Mouse (Mus musculus): ENCODE measurements around the gene Inpp4a.

The Inpp4a gene

DNA sequence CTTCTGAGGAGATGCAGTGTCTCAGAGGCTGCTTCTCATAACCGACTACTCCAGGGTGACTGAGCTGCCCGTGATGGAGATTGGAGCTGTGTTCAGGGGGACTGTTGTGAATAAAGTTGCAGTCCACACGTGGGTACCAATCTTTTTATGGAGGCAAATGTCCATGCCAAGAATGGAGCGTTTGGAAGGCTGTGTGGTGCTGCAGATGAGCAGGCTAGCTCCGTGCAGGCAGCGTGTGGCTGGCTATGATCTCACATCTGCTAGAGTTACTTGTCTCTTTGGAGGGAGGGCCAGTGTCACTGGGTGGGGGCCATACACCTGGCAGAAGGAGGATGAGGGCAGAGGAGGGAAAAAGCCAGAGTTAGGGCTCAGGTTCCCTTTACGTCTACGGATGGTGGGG is 59.0 kb downstream of the Inpp4a start:
- no peak for DNase-seq

DNA sequence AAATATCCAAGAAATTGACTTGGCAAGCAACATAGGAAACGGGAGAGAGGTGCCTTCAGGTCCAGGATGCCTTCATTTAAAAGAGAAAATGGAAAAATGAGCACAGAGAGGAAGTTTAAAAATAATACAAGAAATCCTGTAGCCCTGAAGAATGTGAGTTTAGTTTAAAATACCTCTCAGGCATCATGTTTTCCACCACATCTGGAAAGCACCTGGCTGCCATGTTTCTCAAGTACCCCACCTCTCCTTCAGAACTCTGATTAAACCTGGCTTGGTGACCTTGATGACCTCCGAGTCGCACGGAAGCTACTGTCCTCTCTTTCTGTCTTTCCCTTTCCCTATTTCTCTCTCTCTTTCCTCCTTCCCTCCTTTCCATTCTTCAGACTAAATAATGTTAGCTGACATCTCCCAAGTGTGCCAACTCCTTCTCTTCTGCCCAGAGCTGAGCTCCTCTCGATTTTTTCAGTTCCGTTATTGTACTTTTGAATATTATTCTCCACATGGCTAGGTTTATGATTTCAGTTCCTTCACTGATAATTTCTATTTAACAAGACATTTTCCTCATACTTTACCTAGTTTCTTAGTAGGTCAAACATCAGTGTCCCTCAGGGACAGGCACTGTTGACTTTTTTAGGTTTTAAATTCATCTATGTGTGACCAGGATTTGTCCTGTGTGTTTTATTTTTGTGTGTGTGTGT is 59.9 kb downstream of the Inpp4a start:
- no peak for DNase-seq

DNA sequence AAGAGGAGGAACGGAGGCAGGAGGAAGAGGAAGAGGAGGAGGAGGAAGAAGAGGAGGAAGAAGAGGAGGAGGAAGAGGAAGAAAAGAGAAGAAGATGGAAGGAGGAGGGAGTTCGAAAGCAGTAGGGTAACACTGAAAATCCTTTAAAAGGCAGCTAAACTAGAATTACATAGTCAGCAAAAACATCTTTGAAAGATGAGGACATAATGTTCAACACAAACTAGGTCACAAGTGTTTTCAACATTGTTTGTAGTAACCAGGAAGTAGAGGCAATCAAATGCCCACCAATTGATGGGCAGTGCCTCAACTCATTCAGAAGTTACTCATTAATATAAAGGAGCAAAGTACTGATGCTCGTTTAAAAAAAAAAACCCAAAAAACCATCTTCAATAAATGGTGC is 61.1 kb downstream of the Inpp4a start:
- no peak for DNase-seq

DNA sequence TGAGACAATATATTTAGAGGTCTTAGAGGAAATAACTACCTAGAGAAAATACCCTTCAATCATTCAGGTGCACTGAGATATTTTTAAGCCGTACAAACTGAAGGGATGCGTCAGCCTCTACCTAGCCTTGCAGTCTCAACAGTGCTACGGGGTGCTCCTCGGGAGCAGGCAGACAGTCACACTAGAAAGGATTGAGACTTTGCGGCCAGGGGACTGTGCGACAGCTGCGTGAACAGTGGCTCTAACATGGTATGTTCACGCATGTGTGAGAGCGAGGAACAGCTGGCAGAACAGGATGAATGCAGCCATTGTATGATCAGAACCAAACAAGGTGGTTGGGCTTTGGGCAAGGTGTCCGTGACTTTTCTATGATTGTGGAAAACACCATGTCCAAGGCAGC is 63.1 kb downstream of the Inpp4a start:
- no peak for DNase-seq

DNA sequence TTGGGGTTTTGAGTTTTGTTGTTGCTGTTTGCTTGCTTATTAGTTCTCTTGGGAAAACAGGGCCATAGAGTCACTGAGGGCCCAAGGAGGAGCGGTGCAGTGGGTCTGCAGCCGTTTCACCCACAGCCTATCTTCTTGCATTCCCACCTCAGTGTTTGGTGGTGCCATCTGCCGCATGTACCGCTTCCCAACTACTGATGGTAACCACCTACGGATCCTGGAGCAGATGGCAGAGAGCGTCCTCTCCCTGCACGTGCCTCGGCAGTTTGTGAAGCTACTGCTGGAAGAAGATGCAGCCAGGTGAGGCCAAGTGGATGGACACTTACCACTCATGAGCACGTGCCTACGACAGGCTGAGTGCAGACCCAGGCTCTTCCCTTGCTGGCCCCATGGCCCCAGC is 68.5 kb downstream of the Inpp4a start:
- DNase-seq: no peak

DNA sequence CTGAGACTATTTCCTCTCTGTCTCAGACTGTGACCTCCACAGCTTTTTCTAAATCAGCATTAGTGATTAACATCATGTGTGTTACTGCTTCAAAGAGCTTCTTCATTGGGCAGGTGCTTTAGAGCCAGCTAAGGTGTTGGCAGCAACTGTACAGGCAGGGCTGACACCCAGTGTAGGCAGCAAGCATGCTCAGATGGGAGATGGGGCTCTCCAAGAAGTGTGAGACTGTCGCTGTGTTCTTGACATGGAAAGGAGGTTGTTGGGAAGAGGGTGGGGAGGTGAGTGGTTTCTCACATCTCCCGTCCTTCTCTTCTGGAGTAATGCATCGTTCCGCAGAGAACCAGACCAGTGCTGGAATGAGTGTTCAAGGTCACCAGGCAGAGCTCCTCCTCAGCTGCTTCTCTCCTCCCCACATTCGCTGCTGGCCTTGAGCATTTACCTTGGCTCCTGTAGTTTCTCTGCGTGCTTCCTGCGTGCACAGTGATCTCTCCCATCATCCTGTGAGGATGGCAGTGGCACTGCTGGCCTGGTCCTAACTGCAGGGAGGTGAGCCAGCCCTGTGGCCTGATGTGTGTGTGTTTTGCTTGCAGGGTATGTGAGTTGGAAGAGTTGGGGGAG is 69.2 kb downstream of the Inpp4a start:
- DNase-seq: no peak

DNA sequence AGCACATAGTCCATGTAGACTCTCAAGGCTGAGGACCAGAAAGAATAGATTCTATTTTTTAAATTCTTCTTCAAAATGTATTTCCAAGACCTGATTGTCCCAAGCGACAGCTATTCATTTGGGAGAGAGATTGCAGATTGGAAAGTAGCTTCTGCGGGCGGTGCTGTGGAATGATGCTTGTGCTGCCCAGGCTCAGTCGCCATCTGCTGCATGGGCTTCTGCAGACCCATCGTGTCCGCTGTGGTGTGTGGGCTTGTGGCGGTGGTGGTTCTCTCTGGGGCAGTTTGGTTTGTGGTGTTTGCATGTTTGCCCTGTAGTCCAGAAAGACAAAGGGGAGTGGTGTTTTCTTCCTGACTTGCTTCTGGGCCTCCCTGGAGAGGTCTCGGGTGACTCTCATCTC is 76.5 kb downstream of the Inpp4a start:
- no peak for DNase-seq

DNA sequence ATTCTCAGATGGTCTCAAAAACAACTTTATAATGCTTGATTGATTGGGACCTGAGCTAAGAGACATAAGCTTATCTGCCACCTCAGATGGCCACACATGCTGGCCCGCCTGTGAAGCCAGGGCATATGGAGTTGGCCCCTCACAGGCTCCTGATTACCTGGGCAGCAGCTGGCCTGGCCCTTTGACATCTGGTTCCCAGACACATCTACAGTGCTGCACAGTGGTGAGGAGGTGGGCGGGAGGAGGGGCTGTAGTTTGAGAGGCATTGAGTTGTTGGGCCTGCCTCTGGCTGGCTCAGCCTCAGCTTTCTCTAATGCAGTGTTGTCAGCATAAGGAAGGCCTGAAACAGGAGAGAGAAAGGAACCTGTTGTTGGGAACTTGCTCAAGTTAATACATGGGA is 77.1 kb downstream of the Inpp4a start:
- no peak for DNase-seq

DNA sequence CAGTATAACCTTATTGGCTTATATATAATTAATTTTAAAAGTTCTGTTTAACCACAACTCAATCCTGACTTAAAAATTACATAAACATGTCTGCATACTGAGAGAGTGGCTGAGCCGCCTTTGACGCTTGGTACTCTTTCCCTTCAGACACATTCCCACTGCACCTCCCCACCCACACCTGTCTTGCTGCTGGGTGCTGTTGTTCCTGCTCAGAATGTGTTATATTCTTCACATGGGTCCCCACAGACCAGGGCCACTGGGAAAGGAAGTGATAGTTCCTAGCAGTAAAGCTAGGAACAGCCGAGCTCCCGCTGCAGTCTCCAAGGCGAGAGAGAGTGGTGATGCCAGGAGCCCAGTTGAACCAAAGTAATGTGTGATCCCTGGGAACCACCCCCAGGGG is 78.4 kb downstream of the Inpp4a start:
- no peak for DNase-seq

DNA sequence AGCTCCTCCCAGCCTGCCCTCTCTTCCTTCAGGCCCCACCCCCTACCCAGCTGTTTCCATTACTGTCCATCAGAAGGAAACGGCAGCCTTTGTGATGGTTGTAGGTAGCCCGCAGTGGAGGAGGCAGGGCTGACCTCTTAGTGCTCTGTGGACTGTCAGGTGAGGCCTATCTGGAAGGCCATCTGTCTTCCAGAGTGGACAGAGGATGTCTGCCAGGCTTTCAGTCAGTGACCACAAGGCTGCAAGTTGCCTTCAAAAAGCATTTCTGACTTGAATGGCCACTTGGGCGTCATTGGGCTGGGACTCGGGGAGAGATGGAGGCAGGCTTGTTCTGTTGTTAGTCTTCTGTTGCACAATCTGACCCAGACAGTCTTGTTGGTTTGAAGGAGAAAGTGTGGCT is 79.9 kb downstream of the Inpp4a start:
- DNase-seq: no peak

DNA sequence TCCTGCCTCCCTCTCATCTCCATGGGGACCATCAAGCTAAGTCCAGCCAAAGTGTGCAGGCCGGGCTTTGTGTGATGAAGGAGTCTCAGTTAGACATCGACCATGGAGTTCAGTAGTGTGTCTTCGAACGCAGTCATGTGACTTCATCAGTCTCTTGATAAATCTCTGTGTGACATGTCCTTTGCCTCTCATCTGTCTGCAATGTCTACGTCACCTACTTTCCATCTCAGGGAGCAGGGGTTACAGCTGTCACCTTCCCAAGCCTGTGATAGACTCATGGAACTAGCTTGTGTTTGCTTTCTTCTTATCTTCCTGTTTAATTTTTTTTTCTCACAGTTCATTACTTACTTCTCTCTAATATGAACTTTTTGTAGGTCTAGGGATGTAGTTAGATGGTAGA is 81.2 kb downstream of the Inpp4a start:
- no peak for DNase-seq

DNA sequence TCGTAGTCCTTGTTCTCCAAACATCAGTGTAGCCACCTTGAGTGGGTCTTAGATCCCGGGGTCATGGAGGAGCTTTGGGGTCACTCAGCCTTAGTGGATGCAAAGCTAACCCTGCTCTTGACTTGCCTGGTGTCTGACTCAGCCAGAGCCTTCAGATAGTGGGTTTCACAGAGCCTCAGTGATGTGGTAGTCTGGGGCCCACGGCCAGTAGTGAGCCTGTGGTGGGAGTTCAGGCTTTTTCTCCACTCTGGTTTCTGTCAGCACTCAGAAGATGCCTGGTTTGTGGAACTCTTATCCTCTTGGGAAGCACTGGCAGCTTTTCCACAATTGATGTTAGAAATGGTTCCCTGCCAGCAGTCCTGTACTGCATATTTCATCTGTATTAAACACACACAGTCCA is 84.6 kb downstream of the Inpp4a start:
- no peak for DNase-seq

DNA sequence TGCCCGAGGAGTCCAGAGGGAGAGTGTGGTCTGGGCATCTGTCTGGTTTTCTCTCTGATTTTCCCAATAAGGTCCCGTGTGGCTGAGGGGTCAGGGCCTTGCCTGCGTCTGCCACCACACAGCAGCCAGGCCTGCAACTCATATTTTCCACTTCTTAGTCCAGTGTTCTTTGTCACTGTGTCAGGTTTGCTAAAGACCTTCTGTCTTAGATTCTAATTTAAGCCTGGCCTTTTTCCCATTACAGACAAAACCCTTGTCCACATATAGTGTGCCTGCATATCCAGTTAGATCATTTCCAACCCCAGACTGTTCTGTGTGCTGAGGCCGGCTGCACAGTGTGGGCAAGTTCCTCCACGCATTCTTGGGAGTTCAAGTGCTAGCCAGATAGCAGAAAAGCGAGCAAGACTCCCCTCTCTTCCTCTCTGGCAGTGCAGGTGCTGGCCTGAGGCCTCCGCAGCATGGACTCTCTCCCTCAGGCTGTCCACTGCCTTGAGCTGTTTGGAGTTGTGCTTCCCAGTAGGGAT is 86.8 kb downstream of the Inpp4a start:
- no peak for DNase-seq

DNA sequence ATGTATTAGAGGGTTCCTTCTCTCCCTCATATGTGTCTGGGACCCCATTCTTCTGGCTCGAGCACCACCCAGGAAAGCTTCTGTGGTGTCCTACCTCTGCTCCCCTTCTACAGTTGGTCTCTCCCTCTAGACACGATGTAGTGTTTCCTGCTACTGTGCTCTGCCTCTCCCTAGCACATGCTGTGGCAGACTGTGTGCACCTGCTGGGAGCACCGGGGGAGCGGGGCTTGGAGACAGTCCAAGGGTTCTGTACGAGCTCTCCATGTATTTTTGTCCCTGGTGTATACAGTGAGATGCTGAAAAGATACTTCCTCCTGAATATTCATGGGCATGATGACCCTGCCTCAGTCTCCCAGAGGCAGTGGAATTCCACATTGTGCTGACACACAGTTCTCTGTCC is 93.5 kb downstream of the Inpp4a start:
- no peak for DNase-seq

DNA sequence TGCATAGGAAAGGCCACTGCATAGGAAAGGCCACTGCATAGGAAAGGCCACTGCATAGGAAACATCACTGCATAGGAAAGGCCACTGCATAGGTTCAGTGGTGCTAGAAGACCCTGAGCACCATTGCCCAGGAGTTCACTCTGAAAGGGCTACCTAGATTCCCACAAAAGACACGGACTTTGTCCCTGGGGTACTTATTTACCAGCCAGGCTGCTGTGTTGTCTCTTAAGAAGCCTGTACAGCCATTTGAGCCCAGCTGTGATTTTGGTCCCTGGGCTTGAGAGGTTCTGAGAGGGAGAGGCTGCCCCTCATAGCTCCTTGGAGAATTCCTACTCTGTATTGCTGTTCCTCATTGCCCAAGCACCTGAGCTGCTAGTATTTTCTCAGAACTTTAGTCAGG is 96.8 kb downstream of the Inpp4a start:
- DNase-seq: no peak

DNA sequence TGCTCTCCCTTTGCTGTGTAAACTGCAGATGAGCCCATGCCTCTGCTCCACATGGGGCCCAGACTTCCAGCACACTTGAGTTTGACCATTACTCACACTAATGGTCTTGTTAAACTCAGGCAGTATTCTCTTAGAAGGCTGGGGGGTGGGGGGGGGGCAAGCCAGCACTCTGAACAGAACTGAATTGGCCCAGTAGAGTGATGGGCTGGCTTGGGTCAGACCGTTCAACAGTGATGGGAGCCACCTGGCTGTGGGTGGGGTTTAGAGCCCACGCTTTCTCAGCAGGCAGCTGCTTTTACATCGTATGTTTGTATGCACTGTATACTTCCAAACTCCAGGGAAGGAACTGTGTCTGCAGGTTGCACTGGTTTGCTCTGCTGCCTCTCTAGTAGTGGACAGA is 99.3 kb downstream of the Inpp4a start:
- no peak for DNase-seq

DNA sequence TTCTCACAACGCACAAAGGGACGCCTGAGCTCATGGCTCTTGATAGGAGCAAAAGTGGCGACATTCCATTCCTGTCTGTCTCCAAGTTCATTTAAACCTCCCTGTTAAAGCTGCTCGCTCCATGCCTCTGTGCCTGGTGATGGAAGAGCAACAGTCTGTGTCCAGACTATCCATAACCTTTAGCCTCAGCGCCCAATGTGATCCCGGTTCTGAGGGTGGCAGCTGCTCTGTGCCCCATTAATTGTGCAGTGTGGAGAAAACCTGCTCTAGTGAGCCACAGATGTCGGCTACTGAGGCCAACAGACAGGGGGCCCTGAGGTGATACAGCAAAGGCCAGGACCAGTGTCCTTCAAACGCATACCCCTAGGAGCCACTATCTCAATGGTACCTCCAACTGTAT is 100.1 kb downstream of the Inpp4a start:
- DNase-seq: no peak

DNA sequence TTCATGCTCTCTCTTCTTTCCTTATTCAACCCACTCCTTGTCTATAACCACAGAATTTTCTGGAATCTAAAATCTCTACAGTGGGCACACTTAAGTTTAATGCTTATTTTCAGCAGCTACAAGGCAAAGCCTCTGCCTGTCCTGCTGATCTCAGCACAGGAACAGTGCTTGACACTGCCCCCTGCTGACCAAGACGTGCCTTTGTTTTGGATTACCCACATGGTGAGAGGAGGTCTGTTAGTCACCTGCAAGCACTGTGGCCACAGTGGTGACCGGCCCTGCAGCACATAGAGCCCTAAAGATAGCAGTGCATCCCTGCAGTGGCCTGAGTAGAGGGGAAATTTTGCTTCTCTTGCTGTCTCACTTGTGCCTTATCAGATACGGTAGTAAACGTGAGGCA is 102.0 kb downstream of the Inpp4a start:
- DNase-seq: peak; percentile 56

DNA sequence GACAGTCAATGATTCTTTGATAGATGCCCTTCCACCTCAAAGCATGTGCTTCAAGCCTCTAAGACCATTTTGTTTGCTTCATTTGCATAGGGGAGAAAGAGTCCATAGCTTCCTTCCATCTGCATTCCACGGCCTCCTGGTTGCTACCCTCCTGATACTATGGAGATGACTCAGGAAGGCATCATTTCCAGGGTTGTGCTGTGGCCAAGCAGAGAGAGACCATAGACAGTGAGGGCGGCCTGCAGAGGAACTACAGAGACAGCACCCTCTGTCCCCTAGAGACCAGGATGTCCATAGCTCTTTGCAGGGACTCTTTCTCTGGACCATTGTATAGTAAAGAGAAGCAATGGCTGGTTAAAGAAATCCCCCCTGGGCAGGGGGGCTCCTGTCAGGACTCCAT is 105.5 kb downstream of the Inpp4a start:
- DNase-seq: no peak

DNA sequence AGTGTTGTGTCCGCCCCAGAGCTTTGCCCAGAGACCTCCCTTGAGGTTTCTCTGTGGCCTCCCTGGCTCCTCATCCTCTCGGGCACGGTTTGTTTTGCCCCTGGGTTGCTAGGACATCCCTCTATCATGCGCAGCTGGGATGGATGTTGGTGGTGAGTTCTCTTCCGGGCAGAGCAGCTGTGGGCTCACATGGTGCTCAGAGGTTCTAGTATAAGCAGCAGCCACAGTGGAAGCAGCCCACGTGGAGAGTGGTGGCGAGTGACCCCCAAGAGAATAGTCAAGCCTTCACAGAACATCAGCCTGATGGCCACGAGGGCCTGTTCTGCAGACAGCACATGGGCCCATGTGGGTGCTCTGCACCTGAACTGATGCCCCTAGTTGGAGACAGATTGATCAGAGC is 107.6 kb downstream of the Inpp4a start:
- DNase-seq: no peak

DNA sequence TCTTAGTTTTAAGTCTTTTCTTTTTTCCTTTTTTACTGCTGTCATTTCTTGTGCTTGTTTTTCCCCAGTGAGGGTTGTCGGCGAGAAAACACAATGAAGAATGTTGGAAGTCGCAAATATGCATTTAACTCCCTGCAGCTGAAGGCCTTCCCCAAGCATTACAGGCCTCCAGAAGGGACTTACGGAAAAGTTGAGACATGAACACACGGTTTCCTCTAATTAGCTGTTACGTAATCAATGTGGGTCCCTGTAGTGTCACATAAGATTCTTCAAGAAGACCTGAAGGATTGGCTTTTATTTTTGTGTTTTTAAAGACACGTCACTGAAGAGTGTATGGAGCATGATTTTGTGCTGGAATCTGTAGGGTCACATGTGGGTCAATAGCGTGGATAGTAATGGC is 108.4 kb downstream of the Inpp4a start:
- DNase-seq: no peak

DNA sequence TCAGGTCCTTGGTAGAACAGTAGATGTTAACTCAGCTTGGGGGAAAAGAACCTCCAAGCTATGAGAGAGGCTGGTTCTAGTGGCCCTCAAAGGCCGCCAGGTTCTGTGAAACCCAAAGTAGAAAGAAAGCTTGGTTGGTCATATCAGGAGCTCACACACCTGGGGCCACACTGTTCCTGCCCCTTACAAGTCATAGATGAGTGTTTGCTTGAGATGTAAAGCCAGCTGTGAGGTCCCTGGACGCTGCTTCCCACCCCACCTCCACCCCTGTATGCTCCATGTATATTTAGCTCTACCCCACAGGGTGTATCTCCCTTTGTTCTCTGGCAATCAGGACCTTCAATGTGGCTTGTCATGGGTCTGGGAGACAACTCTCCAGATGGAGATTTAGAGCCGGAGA is 109.0 kb downstream of the Inpp4a start:
- DNase-seq: no peak

DNA sequence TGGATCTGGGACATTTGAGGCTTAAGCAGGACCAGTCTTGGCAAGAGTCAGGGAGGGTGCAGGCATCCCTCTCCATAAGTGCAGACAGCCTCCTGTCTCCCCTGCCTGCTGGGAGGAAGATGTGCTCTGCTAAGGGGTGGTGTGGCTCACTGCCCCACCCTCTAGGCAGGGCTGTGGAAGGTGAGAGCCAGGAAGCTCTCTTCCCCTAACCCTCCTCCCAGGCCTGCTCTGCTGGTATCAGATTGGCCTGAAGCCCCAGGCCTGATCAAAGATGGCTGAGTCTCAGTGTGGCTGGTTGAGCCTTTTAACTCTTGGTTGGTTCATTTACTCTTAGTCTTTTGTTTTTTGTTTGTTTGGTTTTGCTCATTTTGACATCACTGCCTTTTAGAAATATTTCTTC is 110.0 kb downstream of the Inpp4a start:
- DNase-seq: no peak

DNA sequence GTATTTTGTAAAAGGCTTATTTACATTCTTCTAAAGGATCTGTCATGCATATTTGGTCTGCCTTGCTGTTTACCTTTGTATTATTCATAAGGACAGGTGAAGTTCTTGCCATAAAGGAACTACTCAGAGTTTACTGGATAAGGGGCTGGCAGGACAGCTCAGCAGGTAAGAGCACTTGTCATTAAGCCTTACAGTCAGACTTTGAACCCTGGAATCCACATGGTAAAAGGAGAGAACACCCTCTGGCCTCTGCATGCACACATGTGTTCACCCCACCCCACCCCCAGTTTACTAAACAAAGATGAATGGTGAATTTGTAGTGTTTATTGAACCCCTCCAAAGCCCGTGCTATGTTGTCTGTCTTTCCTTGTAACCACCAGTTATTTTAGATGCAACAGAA is 115.7 kb downstream of the Inpp4a start:
- DNase-seq: no peak

DNA sequence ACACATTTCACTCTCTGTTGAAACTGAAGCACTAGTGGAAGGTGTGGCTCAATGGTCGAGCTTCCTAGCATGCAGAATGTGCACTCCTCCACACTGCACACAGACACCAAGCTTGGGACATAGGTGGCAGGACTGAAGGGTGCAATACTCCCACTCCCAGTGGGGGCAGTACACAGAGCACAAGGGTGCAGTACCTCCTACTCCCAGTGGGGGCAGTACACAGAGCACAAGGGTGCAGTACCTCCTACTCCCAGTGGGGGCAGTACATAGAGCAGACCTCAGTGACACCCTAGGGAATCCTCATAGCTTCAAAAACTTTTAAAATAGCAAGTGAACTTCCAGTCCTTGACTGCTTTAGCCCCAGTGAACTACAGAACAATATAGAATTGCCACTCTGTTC is 119.8 kb downstream of the Inpp4a start:
- DNase-seq: peak; percentile 46 to 63
